Mouse (Mus musculus) midbrain, embryonic 11.5 days (tissue): Measurements from ENCODE around the gene Tmem209. TPM values are rescaled to one million over a fixed set of nuclear protein-coding genes. Genes with fewer than 3 reads are reported as not detected.

Experiments used
- ATAC-seq: fragments of 200-750 bp; cut with Nextera tagmentation; 2 replicates; pipeline ENCODE4 v1.8.0; 2017; ENCODE audit warnings: moderate TSS enrichment, moderate library complexity; ENCODE audit not compliant: low FRiP score
- DNase-seq: peaks from one replicate; pipeline ENCODE4 v3.0.0; 2015; ENCODE audit warnings: low spot score; ENCODE audit errors: missing footprints
- H3K27ac ChIP-seq: fragments of 300-500 bp; sonication (generic); 2 replicates; pipeline ENCODE4 v1.5.1; 2014; ENCODE audit warnings: low read depth, low read length
- H3K27me3 ChIP-seq: fragments of 300-500 bp; sonication (generic); 2 replicates; pipeline ENCODE4 v1.6.1; 2014; ENCODE audit warnings: mild to moderate bottlenecking, low read length, moderate library complexity, mixed read lengths; ENCODE audit not compliant: control insufficient read depth, insufficient read depth
- H3K36me3 ChIP-seq: fragments of 300-500 bp; sonication (generic); 2 replicates; pipeline ENCODE4 v1.6.1; 2014; ENCODE audit warnings: mild to moderate bottlenecking, low read length, moderate library complexity, mixed read lengths; ENCODE audit not compliant: control insufficient read depth, insufficient read depth
- H3K4me1 ChIP-seq: fragments of 300-500 bp; sonication (generic); 2 replicates; pipeline ENCODE4 v1.6.1; 2014; ENCODE audit warnings: low read length; ENCODE audit not compliant: control insufficient read depth, insufficient read depth
- H3K4me2 ChIP-seq: fragments of 300-500 bp; sonication (generic); 2 replicates; pipeline ENCODE4 v1.6.1; 2014; ENCODE audit warnings: mild to moderate bottlenecking, moderate library complexity
- H3K4me3 ChIP-seq: fragments of 300-500 bp; sonication (generic); 2 replicates; pipeline ENCODE4 v1.5.1; 2014; ENCODE audit warnings: low read depth, low read length
- H3K9ac ChIP-seq: fragments of 300-500 bp; sonication (generic); 2 replicates; pipeline ENCODE4 v1.6.1; 2014; ENCODE audit warnings: low read length
- H3K9me3 ChIP-seq: fragments of 300-500 bp; sonication (generic); 2 replicates; pipeline ENCODE4 v1.6.1; 2016; ENCODE audit warnings: low read length; ENCODE audit not compliant: control insufficient read depth
- whole genome bisulfite sequencing: fragments of 180-500 bp; shearing (Covaris S2); extraction: QIAGEN DNeasy Blood & Tissue Kit; methylation state at CpG from one replicate; pipeline ENCODE4 v1.1.7; 2014; 5-methylcytosine and 5-hydroxymethylcytosine counted together
- polyA plus RNA-seq: library from polyadenylated mRNA; unstranded; fragments of >200 nt; fragmentation: Nextera tagmentation; extraction: Ambion mirVana; gene quantifications from 2 replicates; pipeline ENCODE4 v1.2.1, GENCODE M21; 2014

Tmem209 gene
- polyA plus RNA-seq = 46.0 and 58.1 TPM in 2 replicates

DNA sequence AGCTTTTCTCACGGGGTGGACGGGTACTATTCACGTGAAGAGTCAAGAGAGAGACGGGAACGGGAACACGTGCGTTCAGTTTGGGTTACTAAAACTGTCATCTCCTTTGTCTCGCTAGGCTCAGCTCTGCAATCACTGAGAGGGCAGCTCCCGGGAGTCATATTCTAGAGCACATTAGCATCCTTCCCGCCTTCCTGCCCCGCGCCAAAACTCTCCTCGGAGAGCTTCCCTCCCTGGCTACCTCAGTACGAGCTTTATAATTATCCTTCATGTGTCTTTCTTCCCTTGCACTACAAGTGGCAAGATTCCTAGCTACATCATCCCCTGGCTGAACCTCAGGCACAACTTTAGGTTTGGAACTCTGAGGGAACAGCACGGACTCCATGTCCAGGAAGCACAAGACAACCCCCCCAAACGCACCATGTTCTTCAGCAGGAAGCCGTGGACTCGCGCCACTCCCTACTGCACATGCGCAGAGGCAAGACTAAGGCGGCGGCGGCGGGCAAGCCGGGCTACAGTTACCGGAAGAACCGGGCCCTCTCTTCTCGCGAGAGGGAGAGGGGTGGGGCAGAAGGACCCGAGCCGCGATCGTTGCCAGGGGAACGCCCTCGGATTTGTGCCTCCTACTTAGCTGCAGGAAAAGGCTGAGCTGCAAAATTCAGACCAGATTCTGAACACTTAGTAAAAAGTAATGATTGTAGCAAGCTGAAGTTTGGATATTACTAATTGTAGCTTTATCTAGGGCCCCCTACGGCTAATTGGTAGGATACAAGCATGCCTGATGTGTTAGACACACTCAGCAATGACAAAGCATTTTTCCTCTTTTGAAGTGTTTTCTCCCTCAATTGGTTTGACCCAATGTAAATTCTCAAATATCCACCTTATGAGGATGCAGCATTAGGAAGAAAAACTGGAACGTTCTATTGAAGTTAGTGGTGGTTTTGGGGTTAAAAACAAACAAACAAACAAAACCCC lies at the start of gene Tmem209, which contains the start of gene Ssmem1:
Gene Tmem209 (minus strand): TSS at position 519 of the 975 bp plus-strand sequence.
Gene Ssmem1 (plus strand): TSS at position 585 of the 975 bp plus-strand sequence.
- DNase-seq = peak; percentile 99
- Histone ChIP-seq H3K4me1 (peaks cover 13% of the 10 kb centered on the region), H3K4me2 (peak within 1 kb of the TSS; percentile 67), H3K36me3 (0 out of 2 replicates have a peak, but pooled peaks cover 4% of the 10 kb centered on the region), H3K9ac (peak within 1 kb of the TSS; percentile 86), H3K9me3 (no peaks in the 10 kb centered on the region), H3K4me3 (peak within 1 kb of the TSS; percentile 51), H3K27ac (peak within 1 kb of the TSS; percentile 93), H3K27me3 (no peaks in the 10 kb centered on the region)
- WGBS = under 1% methylated on average over 37 of the region's 37 CpGs
- ATAC-seq = peak; percentile 98

DNA sequence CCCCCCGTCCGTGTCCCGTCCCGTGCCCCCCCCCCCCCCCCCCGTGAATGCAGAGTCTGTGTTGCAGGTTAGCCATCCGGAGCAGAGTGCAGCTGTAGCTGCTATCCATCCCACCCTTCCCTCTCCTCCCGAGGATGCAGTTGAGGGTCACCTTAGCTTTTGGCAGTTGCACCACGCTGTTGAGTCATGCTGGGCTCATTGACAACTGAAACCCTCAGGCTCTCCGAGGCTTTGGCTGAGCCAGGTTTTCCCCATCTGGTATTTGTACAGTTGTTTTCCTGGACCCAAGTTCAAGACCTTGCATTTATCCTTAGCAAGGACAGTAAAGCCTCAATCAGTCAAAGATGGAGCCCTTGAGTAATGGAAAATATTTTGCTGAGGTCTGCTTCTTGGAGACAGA lies 46.5 kb upstream of the Tmem209 start:
- ATAC-seq (no peak), DNase-seq (peak; percentile 66)
- Histone ChIP-seq H3K4me2 (no peak overlapping the region), H3K4me1 (peaks cover 10% of the 10 kb centered on the region), H3K36me3 (no peaks in the 10 kb centered on the region), H3K27me3 (no peaks in the 10 kb centered on the region), H3K9ac (no peak overlapping the region), H3K4me3 (no peak overlapping the region), H3K9me3 (no peaks in the 10 kb centered on the region), H3K27ac (no peak overlapping the region)
- WGBS = 19% methylated on average over 3 of the region's 9 CpGs

DNA sequence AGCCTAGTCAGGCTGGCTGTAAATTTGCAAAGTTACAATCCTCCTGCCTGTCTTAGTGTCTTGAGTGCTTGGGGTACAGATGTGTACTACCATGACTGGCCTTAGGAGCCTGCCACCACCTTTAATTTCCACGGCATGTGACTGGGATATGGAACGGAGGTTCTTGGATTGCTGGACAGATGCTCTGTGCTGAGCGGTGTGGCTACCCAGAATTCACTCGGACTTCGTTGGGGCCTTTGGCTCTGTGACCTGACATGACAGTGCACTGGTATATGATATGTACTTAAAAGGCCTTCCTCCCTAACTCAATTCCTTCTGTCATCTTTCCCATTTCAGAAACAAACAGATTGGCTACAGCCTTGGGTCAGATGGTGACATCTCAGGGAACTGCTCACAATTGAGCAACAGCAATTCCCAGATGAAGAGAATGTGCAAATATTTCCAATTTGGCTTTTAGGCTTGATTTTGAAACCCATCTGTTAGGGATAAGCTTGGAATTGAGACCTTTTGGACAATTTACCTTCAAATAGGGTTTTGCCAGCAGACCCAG lies 45.1 kb upstream of the Tmem209 start:
- H3K27ac ChIP-seq = no peak overlapping the region
- H3K27me3 ChIP-seq = no peaks in the 10 kb centered on the region
- H3K4me1 ChIP-seq = peaks cover 13% of the 10 kb centered on the region
- H3K4me3 ChIP-seq = no peak overlapping the region
- 94% methylated on average over 5 of the region's 5 CpGs for WGBS
- no peaks in the 10 kb centered on the region for H3K36me3 ChIP-seq
- H3K9ac ChIP-seq = no peak overlapping the region
- DNase-seq (peak; percentile 71), ATAC-seq (no peak)
- no peak overlapping the region for H3K4me2 ChIP-seq
- no peaks in the 10 kb centered on the region for H3K9me3 ChIP-seq

DNA sequence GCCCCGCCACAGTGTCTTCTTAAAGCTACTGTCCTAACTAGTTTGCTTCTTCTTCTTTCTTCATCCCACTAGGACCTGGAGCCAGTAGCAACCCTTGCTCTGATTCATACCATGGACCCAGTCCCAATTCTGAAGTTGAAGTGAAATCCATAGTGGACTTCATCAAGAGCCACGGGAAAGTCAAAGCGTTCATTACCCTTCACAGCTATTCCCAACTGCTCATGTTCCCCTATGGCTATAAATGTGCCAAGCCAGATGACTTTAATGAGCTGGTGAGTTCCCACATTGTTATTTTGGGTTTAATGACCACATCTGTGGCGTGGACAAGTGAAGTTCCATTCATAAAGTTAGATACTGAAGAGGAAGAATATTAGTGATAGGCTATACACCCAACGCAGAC lies 44.5 kb upstream of the Tmem209 start:
- 89% methylated on average over 5 of the region's 5 CpGs for WGBS
- H3K27ac ChIP-seq = no peak overlapping the region

DNA sequence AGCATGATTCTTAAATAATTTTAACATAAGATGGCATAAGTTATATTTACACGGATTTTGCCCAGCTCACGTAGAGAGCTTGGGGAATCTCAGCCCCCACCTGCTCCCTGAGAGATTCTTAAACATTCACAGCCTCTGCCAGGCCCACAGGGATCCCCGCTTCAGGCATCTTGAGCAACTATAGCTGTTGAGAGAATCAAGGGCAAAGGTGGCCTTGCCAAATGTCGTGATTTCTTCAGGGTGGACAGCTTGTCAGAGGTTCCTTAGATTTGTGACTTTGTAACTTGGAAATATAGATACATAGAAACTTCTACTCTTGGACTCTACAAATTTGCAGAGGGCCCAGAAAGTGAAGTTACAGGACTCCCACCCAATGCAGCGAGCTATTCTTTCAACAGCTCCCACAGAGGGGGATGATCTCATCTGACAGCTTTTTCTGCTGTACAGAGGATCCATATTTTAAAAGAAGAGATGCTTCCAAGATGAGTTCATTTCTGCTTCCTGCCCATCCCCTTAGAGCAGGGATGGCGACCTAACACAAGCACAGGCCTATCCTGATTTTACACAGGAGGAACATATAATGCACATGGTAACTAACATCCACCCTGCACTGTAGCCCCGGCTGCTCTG lies 43.9 kb upstream of the Tmem209 start:
- no peak for ATAC-seq
- H3K27ac ChIP-seq = no peak overlapping the region
- no peaks in the 10 kb centered on the region for H3K27me3 ChIP-seq
- H3K4me3 ChIP-seq = no peak overlapping the region
- no peak overlapping the region for H3K9ac ChIP-seq
- no peaks in the 10 kb centered on the region for H3K9me3 ChIP-seq
- no peak overlapping the region for H3K4me2 ChIP-seq
- H3K36me3 ChIP-seq = no peaks in the 10 kb centered on the region
- DNase-seq = peak; percentile 69
- peaks cover 24% of the 10 kb centered on the region for H3K4me1 ChIP-seq
- WGBS = 81% methylated on average over 7 of the region's 7 CpGs

More for the DNA sequence above, 44.5 kb upstream of the Tmem209 start:
- no peaks in the 10 kb centered on the region for H3K36me3 ChIP-seq
- H3K4me1 ChIP-seq = peaks cover 18% of the 10 kb centered on the region
- H3K4me2 ChIP-seq = no peak overlapping the region
- no peak overlapping the region for H3K4me3 ChIP-seq
- H3K9ac ChIP-seq = no peak overlapping the region
- H3K9me3 ChIP-seq = no peaks in the 10 kb centered on the region
- H3K27me3 ChIP-seq = no peaks in the 10 kb centered on the region
- DNase-seq (peak; percentile 65), ATAC-seq (no peak)

DNA sequence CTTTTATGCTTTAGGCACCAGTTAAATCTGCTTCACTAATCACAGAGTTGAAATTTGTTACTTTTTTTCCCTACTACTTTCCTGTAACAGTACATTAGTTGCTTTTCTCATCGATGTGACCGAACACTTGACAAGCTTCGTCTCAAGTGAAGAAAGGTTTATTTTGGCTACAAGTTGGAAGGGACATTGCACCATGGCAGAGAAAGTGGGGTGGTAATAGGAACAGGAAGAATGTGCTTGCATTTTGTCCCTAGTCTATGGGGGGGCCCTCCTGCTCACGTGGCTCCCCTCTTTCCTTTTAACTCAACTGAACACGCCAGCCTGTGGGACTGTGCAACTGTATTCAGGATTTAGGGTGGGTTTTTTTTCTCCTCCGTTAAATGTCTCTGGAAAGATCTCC lies 43.0 kb upstream of the Tmem209 start:
- no peak for ATAC-seq
- H3K36me3 ChIP-seq = no peaks in the 10 kb centered on the region
- no peaks in the 10 kb centered on the region for H3K9me3 ChIP-seq
- 58% methylated on average over 6 of the region's 6 CpGs for WGBS
- H3K27me3 ChIP-seq = no peaks in the 10 kb centered on the region
- H3K4me1 ChIP-seq = peaks cover 33% of the 10 kb centered on the region
- H3K4me2 ChIP-seq = no peak overlapping the region
- no peak overlapping the region; the same call in 1 of the 2 replicates for H3K27ac ChIP-seq
- no peak overlapping the region for H3K4me3 ChIP-seq
- DNase-seq = no peak
- no peak overlapping the region for H3K9ac ChIP-seq

DNA sequence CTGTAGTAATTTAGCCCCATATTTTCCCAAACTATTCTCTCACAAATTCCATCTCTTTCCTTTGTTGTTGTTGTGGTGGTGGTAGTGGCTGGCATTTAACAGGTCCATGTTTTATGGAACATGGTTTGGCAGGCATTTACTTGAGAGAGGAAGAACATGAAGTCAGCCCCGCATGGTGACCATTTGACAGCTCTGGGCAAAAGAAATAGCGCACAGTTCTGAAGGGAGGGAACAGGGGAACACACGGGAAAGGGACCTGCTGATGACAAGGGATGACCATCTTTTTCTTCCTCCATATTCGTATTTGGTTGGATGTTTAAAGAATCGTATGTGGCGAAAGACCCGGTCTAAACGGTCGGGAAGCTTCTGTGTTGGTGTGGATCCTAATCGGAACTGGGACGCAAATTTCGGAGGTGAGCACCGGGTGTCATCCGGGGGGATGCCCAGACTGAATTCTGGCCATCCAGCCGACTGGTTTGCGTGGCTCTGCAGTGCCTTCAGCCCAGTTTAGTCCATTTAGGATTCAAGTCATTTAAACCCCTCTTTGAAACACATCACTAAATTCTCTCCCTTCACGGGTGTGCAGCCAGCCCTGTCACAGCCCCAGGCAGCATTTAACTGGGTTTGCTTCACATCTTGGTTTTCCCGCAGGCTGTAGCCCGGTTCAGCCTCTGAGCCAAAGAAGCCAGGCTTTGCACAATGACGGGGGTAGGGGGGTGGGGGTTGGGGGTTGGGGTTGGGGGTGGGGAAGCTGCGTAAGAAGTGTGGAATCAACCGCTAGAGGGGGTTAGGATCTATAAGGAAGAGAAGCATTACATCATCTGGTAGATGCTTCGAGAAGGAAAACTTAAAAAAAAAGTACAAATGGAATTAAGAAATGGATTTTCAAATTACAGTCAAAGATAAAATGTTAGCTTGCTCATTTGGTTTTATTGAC lies 42.3 kb upstream of the Tmem209 start:
- WGBS = 14% methylated on average over 23 of the region's 23 CpGs
- H3K4me1 ChIP-seq = peaks cover 39% of the 10 kb centered on the region
- no peaks in the 10 kb centered on the region for H3K36me3 ChIP-seq
- peak overlapping the region; percentile 91 for H3K27ac ChIP-seq
- H3K9ac ChIP-seq = peak overlapping the region; percentile 57; the same call in 1 of the 2 replicates
- DNase-seq (peak; percentile 96), ATAC-seq (peak; percentile 63)
- no peaks in the 10 kb centered on the region for H3K9me3 ChIP-seq
- H3K27me3 ChIP-seq = no peaks in the 10 kb centered on the region
- H3K4me3 ChIP-seq = peak overlapping the region; percentile 19; the same call in 1 of the 2 replicates
- peak overlapping the region; percentile 42 for H3K4me2 ChIP-seq

DNA sequence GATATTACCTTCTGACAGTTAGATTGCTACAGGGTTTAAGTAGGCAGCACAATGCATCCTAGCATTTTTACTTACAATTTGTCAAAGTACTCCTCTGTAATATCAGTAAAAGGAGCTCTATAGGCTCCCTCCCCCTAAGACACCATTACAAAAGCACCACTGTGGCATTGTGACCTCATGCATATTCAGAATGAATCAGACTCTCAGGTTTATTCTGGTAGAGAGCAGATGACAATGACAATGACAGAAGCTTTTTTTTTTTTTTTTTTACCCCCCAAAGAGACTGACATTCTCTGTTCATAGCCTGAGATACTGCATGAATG lies 41.6 kb upstream of the Tmem209 start:
- Histone ChIP-seq H3K36me3 (no peaks in the 10 kb centered on the region), H3K9me3 (no peaks in the 10 kb centered on the region), H3K4me3 (no peak overlapping the region), H3K4me2 (peak overlapping the region; percentile 42; the same call in 1 of the 2 replicates), H3K9ac (no peak overlapping the region), H3K27me3 (no peaks in the 10 kb centered on the region), H3K4me1 (peaks cover 45% of the 10 kb centered on the region), H3K27ac (peak overlapping the region; percentile 91)
- DNase-seq (no peak), ATAC-seq (peak; percentile 57)
